Mouse (Mus musculus) heart, adult 2 months (tissue): ENCODE data around the gene Emc10. TPM values are rescaled to one million over a fixed set of nuclear protein-coding genes. Genes with fewer than 3 reads are reported as not detected.

Experiments used
- DNase-seq, 2 experiments: peaks; one replicate each; pipeline ENCODE4 v3.0.0; 2021
- H3K27ac ChIP-seq: fragments of 200-600 bp; 2 replicates; pipeline ENCODE4 v1.8.1; 2022
- H3K27me3 ChIP-seq: fragments of 200-500 bp; 2 replicates; pipeline ENCODE4 v1.6.1; 2012; ENCODE audit warnings: mild to moderate bottlenecking, low read length, inconsistent platforms, mixed read lengths; ENCODE audit not compliant: control insufficient read depth, insufficient read depth
- H3K36me3 ChIP-seq: fragments of 200-500 bp; 2 replicates; pipeline ENCODE4 v1.6.1; 2012; ENCODE audit warnings: low read length, inconsistent platforms; ENCODE audit not compliant: control insufficient read depth, insufficient read depth
- H3K4me1 ChIP-seq: fragments of 200-500 bp; 2 replicates; pipeline ENCODE4 v1.6.1; 2011; ENCODE audit warnings: low read length; ENCODE audit not compliant: control insufficient read depth, insufficient read depth
- H3K4me3 ChIP-seq: fragments of 200-600 bp; 2 replicates; pipeline ENCODE4 v1.8.1; 2022
- H3K79me2 ChIP-seq: fragments of 200-500 bp; replicated peaks from 2 replicates; pipeline ENCODE4 v1.6.1; 2012; ENCODE audit warnings: mild to moderate bottlenecking, inconsistent platforms, low read length, moderate library complexity, mixed read lengths; ENCODE audit not compliant: control insufficient read depth, insufficient read depth
- H3K9ac ChIP-seq: fragments of 200-500 bp; 2 replicates; pipeline ENCODE4 v1.6.1; 2012; ENCODE audit warnings: low read depth, mild to moderate bottlenecking, control low read depth, inconsistent platforms, low read length, mixed read lengths
- CTCF ChIP-seq: fragments of 200-600 bp; IDR thresholded peaks from 2 replicates; pipeline ENCODE4 v1.8.1; 2022; ENCODE audit warnings: antibody characterized with exemption, mild to moderate bottlenecking, moderate library complexity
- EP300 ChIP-seq: fragments of 200-500 bp; IDR thresholded peaks from 2 replicates; pipeline ENCODE4 v1.6.1; 2011; ENCODE audit warnings: low read depth, low read length, control low read depth; ENCODE audit not compliant: insufficient read depth
- POLR2A ChIP-seq: fragments of 200-500 bp; IDR thresholded peaks from 2 replicates; pipeline ENCODE4 v1.6.1; 2011; ENCODE audit warnings: mild to moderate bottlenecking, low read depth, low read length, control low read depth; ENCODE audit not compliant: insufficient read depth
- WGBS: fragments of 180-500 bp; shearing (Covaris S2); methylation state at CpG from one replicate; pipeline ENCODE4 v1.1.7; 2018; 5-methylcytosine and 5-hydroxymethylcytosine counted together
- intact Hi-C: fragments of 180-260 bp; cut with DNase I; formaldehyde crosslinking; loops from one replicate; pipeline ENCODE4 v1.15.1; 2025
- polyA plus RNA-seq: library from polyadenylated mRNA; depleted of rRNA; stranded (reverse); fragments of >200 nt; gene quantifications from 2 replicates; pipeline ENCODE4 v1.2.3, GENCODE M21; 2012
- total RNA-seq, 2 experiments: library from RNA; stranded (reverse); gene quantifications; 2 replicates each; pipeline ENCODE4 v1.2.3; 2021

Emc10 gene
- total and polyA plus RNA-seq, 3 experiments, result 86.1 to 180 (median 87.6) TPM

DNA sequence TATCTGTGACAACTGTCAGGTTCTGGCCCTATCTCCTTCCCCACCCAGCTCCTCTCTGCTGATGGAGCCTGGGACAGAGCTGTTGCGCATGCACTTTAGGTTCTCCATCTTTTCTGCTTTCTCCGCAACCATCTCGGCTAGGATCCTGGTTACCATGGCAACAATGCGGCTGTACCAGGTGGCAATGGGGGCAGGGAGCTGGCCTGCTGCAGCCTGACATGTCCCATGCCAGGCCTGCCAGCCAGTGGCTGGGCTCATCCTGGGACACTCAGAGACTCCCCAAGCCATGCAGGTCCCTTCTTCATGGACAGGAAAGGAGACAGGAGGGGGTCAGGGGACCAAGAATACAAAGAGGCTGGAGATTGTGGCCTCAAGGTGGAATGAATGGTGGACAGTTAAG, 31.8 kb downstream of the Emc10 start:
- Histone ChIP-seq H3K4me3 (no peak overlapping the region), H3K36me3 (no peaks in the 10 kb centered on the region), H3K27me3 (peaks cover 3% of the 10 kb centered on the region; the same call in 1 of the 2 replicates), H3K9ac (no peak overlapping the region), H3K27ac (no peak overlapping the region), H3K4me1 (peaks cover 5% of the 10 kb centered on the region), H3K79me2 (no peaks in the 10 kb centered on the region)
- TF ChIP-seq POLR2A (no peak), CTCF (no peak), EP300 (no peak)
- WGBS, result 46% methylated on average over 4 of the region's 4 CpGs
- intact Hi-C loops, result no loop called here
- no peak for DNase-seq

DNA sequence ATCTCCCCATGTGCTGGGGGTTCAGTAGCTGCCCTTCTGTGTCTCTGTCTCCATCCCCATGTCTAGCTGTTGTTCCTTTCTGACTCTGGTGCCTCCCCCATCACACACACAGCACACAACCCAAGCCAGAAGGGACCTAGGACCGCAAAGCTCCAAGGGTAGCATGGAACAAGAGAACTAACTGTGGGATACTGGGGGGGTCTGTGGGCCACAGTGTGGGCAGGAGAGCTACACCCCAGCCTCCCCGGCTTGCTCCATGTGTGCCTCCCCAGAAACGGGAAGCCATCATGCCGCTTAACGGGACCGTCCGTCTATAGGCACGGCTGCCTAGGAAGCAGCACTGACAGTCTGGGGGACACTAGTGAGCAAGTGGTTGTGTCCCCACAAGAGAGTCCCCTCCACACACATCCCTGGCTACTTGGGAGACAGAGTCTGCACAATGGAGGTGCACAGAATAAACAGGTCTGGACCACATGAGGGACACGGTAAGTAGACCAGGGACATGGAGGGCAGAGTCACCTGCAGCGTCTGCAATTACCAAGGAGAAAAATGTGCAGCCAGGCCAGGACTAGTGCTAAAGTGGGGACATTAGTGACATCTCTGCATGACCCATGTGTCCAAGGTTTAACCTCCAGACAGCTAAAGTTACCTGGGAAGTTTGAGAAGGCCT, 32.6 kb downstream of the Emc10 start:
- no peaks in the 10 kb centered on the region for H3K36me3 ChIP-seq
- 84% methylated on average over 10 of the region's 10 CpGs for WGBS
- no peak for TF ChIP-seq CTCF
- TF ChIP-seq POLR2A, result no peak
- TF ChIP-seq EP300, result no peak
- no peak overlapping the region for H3K9ac ChIP-seq
- H3K4me1 ChIP-seq, result peaks cover 4% of the 10 kb centered on the region
- H3K79me2 ChIP-seq, result no peaks in the 10 kb centered on the region
- DNase-seq, result no peak
- peaks cover 3% of the 10 kb centered on the region; the same call in 1 of the 2 replicates for H3K27me3 ChIP-seq
- no peak overlapping the region for H3K4me3 ChIP-seq
- intact Hi-C loops, result no loop called here
- H3K27ac ChIP-seq, result no peak overlapping the region

DNA sequence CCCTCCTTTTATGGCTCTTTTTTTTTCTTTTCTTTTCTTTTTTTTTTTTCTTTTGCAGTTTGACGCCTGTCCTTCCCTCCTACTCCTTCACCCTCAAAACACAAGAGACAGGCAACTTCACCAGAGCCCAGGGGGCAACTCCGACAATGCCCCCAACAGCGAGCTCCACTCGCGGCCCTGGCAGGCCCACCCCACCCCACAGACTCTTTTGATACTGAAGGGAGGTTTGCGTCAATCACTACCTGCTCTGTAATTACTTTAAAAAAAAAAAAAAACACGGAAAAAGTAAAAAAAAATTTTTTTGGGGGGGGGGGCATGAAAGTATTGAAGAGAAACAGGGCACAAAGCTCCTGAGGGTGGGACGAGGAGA, 33.3 kb downstream of the Emc10 start:
- Histone ChIP-seq H3K36me3 (no peaks in the 10 kb centered on the region), H3K79me2 (no peaks in the 10 kb centered on the region), H3K4me3 (no peak overlapping the region), H3K4me1 (peaks cover 2% of the 10 kb centered on the region; the same call in 1 of the 2 replicates), H3K27ac (no peak overlapping the region), H3K27me3 (peaks cover 3% of the 10 kb centered on the region; the same call in 1 of the 2 replicates), H3K9ac (no peak overlapping the region)
- 46% methylated on average over 8 of the region's 8 CpGs for WGBS
- no peak for DNase-seq
- intact Hi-C loops, result no loop called here
- TF ChIP-seq POLR2A (no peak), CTCF (no peak), EP300 (no peak)

DNA sequence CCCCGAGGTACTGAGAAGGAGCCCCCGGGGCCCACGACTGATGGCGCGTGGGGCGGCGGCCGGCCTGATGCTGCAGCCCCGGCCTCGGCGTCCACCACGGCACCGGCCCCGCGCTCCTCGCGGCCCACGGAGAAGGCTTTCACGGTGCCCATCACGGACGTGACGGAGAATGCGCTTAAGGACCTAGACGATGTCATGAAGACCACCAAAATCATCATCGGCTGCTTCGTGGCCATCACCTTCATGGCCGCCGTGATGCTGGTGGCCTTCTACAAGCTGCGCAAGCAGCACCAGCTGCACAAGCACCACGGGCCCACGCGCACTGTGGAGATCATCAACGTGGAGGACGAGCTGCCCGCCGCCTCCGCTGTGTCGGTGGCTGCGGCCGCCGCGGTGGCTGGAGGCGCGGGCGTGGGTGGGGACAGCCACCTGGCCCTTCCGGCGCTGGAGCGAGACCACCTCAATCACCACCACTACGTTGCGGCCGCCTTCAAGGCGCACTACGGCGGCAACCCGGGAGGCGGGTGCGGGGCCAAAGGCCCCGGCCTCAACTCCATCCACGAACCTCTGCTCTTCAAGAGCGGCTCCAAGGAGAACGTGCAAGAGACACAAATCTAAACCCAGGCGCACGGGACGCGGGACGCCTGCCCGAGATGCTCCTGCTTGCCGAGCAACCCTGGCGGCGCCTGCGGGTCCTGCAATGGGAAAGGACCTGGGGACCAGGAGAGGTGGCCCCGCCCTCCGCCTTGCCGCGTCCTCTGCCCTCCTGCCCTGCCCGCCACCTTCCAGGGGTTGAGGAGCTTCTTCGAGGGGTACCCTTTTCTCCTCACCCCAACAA, 33.9 kb downstream of the Emc10 start:
- intact Hi-C loops, result no loop called here
- no peak overlapping the region for H3K4me3 ChIP-seq
- 35% methylated on average over 77 of the region's 77 CpGs for WGBS

DNA sequence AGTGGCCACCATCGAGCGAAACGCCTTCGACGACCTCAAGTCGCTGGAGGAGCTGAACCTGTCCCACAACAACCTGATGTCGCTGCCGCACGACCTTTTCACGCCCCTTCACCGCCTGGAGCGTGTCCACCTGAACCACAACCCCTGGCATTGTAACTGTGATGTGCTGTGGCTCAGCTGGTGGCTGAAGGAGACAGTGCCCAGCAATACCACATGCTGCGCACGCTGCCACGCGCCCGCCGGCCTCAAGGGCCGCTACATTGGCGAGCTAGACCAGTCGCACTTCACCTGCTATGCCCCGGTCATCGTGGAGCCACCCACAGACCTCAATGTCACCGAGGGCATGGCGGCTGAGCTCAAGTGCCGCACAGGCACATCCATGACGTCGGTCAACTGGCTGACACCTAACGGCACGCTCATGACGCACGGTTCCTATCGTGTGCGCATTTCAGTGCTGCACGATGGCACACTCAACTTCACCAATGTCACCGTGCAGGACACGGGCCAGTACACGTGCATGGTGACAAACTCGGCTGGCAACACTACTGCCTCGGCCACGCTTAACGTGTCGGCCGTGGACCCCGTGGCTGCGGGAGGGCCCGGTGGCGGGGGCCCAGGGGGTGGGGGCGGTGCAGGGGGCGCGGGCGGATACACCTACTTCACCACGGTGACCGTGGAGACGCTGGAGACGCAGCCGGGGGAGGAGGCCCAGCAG, 34.7 kb downstream of the Emc10 start:
- Histone ChIP-seq H3K79me2 (no peaks in the 10 kb centered on the region), H3K27me3 (peaks cover 3% of the 10 kb centered on the region; the same call in 1 of the 2 replicates), H3K9ac (no peak overlapping the region), H3K27ac (no peak overlapping the region), H3K4me1 (no peaks in the 10 kb centered on the region), H3K36me3 (no peaks in the 10 kb centered on the region), H3K4me3 (no peak overlapping the region)
- 61% methylated on average over 57 of the region's 57 CpGs for WGBS
- intact Hi-C loops, result no loop called here
- DNase-seq, result no peak
- TF ChIP-seq CTCF (no peak), POLR2A (no peak), EP300 (no peak)

More for the DNA sequence above, 33.9 kb downstream of the Emc10 start:
- no peaks in the 10 kb centered on the region for H3K36me3 ChIP-seq
- peaks cover 3% of the 10 kb centered on the region; the same call in 1 of the 2 replicates for H3K27me3 ChIP-seq
- TF ChIP-seq POLR2A (no peak), CTCF (0 out of 2 replicates have a peak, but pooled peaks have one; percentile 10)
- H3K9ac ChIP-seq, result no peak overlapping the region
- DNase-seq, result no peak
- H3K79me2 ChIP-seq, result no peaks in the 10 kb centered on the region
- H3K4me1 ChIP-seq, result peaks cover under 1% of the 10 kb centered on the region; the same call in 1 of the 2 replicates
- H3K27ac ChIP-seq, result no peak overlapping the region
